Mouse (Mus musculus): Measurements from ENCODE around the gene Nedd9.

Gene Nedd9

GRCm38 (mm10) chr13:41408374-41408952 is 78.7 kb downstream of the Nedd9 start:
- no peak for DNase-seq

- DNase-seq: no peak
These were observed 82.2 kb downstream of the Nedd9 start for GRCm38 (mm10) chr13:41405009-41405408.

GRCm38 (mm10) chr13:41403838-41404237 is 83.3 kb downstream of the Nedd9 start:
- no peak for DNase-seq

GRCm38 (mm10) chr13:41402441-41403003 is 84.6 kb downstream of the Nedd9 start:
- peak in 1 of 2 experiments; percentile 21 for DNase-seq

- no peak for DNase-seq
These were observed 85.4 kb downstream of the Nedd9 start for GRCm38 (mm10) chr13:41401775-41402174.

- no peak for DNase-seq
These were observed 86.9 kb downstream of the Nedd9 start for GRCm38 (mm10) chr13:41400289-41400688.

GRCm38 (mm10) chr13:41392191-41392590 is 95.0 kb downstream of the Nedd9 start:
- no peak for DNase-seq

- no peak for DNase-seq
These were observed 96.5 kb downstream of the Nedd9 start for GRCm38 (mm10) chr13:41390698-41391097.

GRCm38 (mm10) chr13:41386581-41386980 is 100.6 kb downstream of the Nedd9 start:
- DNase-seq: no peak

- DNase-seq: no peak
These were observed 102.3 kb downstream of the Nedd9 start for GRCm38 (mm10) chr13:41384896-41385295.

- no peak for DNase-seq
These were observed 104.5 kb downstream of the Nedd9 start for GRCm38 (mm10) chr13:41382635-41383034.

- no peak for DNase-seq
These were observed 105.2 kb downstream of the Nedd9 start for GRCm38 (mm10) chr13:41381806-41382546.

- no peak for DNase-seq
These were observed 105.9 kb downstream of the Nedd9 start for GRCm38 (mm10) chr13:41381041-41381805.

GRCm38 (mm10) chr13:41379951-41380465 is 107.2 kb downstream of the Nedd9 start:
- no peak for DNase-seq

- DNase-seq: no peak
These were observed 108.7 kb downstream of the Nedd9 start for GRCm38 (mm10) chr13:41378462-41378861.

- no peak for DNase-seq
These were observed 109.3 kb downstream of the Nedd9 start for GRCm38 (mm10) chr13:41377856-41378255.

- no peak for DNase-seq
These were observed 110.1 kb downstream of the Nedd9 start for GRCm38 (mm10) chr13:41377011-41377431.

- DNase-seq: no peak
These were observed 111.1 kb downstream of the Nedd9 start for GRCm38 (mm10) chr13:41376111-41376510.

GRCm38 (mm10) chr13:41375696-41376095 is 111.5 kb downstream of the Nedd9 start:
- DNase-seq: no peak

- DNase-seq: no peak
These were observed 112.3 kb downstream of the Nedd9 start for GRCm38 (mm10) chr13:41374886-41375285.

- no peak for DNase-seq
These were observed 114.4 kb downstream of the Nedd9 start for GRCm38 (mm10) chr13:41372555-41373460.

- no peak for DNase-seq
These were observed 115.6 kb downstream of the Nedd9 start for GRCm38 (mm10) chr13:41371547-41371946.
